Mouse (Mus musculus): ENCODE measurements at regions not wholly inside any gene's neighbourhood (a gene's known extent, or its start where the extent isn't known, plus 50 kb on each side); places are given as distances from the start of the nearest gene placed in this dataset.

DNA sequence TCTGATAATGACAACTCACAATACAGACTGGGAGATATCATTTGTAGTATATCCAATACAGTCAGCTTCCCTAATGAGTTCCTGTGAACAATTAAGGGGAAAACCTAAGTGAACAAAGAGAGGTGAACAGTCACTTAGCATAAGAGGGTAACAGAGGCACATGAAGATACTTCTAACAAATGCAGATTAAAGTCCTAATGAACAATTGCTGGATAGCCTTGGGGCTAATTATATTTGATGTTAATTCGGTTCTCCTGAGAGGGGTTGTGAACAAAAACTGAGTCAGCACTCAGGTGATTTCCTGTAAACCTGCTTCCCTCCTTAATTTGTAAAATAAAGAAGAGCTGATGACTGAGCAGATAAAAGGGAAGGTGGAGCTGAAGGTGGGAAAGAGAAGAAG, 1672.1 kb downstream of the 4930444P10Rik start:
- no peak for DNase-seq

DNA sequence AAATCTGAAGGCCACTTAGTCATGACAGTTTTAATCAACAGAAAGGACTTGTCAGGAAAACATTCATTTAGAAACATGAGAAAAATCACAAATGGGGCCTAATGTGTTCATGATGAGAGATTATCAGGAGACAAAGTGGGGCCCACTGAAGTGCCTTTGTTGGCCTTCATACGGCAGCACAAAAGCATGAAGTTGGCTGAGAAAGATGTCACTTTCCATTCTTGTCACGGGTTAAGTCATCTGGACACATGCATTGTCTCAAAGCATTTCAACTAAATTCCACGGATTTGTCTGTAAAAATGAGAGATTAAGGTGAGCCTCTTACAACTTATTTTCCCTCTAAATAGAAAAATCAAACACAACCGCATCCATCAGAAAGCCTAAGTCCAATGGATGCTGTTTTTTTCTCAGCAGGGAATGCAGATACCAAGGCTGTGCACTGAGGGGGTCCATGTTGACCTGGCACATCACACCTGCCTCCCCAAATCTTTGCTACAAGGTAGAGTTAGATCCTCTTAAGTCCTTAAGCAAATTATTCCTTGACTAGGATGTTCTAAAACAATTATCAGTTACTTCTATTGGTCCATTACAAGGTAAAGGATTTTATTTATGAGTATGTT, 1679.2 kb downstream of the 4930444P10Rik start:
- DNase-seq = no peak

DNA sequence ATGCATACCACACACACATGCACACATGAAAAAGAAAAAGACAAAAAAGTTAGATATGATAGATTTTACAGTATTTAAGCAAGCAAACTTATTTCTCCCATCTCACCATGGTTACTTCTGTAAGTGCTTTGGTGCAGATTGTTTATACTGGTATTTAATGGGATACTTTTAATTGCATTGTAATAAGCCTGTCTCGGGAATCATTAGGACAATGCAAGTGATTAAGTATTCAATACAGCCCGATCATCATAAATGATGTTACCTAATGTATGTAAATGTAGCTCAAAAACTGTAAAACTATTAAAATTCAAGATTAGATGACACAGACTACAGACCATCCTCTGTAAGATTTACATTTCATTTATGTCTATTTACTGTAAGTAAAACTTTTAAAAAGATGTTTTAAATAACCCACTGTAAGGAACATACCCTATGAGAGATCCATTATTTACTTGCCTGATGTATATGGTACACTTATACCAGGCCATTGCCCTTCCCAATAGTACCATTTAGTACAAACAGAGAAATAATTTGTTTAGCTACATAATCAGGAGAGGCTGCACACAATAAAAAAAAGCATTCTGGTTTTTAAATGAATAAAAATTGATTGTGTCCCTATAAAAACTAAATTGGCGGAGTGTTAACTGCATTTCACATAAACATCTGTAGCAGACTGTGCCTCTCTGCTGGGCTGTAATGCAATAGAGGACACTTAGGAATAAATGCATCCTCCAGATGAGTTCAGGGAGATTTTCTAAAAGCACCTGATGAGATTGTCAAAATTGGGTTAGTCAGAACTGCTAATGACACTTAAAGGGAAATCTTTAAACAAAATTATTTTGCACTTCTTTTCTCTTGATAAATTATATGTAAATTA, 1722.9 kb downstream of the 4930444P10Rik start:
- DNase-seq = no peak

DNA sequence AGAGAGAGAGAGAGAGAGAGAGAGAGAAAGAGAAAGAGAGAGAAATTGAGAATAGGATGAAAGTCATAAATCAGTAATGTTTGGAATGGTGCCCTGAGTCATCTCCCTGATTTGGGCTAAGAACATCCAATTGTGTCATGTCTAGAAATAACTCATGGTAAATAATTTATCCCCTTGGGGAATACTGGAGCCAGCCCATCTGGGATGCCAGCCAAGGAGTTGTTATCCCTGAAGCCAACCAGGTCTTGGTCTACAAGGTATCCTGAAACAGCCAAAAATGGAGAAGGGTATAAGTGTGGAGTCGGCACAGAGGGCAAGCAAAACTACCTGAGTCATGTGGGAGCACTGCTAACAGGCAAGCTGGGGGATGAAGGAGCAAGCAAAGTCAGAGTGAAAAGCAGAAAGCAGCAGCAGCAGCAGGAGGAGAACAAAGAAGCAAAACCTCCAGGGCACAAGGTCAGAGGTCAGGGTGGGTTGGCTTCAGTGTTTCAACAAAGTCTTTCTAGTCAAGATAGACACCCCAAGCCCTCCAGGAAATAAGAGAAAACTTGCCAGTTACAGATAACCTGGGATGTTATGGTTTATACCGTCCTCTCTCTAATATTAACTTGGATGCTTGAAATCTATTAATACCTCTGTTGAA, 1733.0 kb downstream of the 4930444P10Rik start:
- DNase-seq = no peak
